Mouse (Mus musculus) neutrophil, adult 5-6 weeks (primary cell): ENCODE results near the gene Phc3. TPM values are rescaled to one million over a fixed set of nuclear protein-coding genes. Genes with fewer than 3 reads are reported as not detected.
"Not testable (repeated sequence)": the region's sequence is repeated elsewhere in the genome, so short reads cannot be mapped to it uniquely, and the experiment has no call there.

ENCODE experiments used
- ATAC-seq: fragments of 151-379, 151-347 bp; 2 replicates; pipeline ENCODE4 v1.8.0; 2017; ENCODE audit warnings: mild to moderate bottlenecking, moderate TSS enrichment; ENCODE audit not compliant: insufficient number of reproducible peaks, poor library complexity, low FRiP score, severe bottlenecking; ENCODE audit errors: extremely low read depth
- total RNA-seq: library from RNA; stranded (forward); fragments of 200-1000 nt; gene quantifications from 2 replicates; pipeline ENCODE4 v1.2.3, GENCODE M21; 2017

The Phc3 gene
- total RNA-seq, 1 experiment from 2014 or later = 47.6 TPM

DNA sequence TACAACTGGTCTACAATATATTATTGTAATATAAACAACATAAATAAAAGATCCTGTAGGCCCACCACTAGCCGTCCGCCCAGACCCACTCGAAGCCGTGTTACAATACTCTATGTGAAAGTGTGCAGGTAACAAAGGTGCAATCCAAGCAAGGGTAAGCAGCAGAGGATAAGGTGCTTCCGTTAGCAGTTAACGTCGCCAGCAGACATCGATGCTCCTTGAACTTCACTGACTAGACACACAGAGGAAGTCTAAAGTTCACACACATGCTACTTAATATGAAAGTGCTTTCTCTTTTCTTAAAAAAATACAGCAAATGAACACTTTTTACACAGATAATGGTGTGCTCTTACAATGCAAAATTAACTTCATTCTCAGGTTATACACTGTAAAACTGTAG, 69.8 kb downstream of the Phc3 start:
- no peak for ATAC-seq

DNA sequence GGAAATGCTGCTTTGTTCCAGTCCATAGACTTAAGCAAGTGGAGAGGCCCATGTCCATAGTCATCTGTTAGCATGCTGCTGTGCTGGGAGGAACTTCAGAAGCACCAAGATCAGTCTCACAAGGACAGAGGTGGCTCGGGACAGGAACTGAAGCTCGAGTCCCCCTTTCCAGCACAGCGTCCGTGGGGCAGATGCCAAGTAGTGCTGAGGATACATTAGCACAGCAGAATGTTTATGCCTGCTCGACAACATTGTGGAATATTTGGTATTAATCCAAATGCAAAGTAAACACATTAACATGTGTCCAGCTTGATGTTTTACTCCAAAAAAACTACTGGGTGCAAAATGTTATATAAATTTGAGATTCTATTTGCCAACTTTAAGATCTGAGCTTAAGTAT, 72.5 kb downstream of the Phc3 start:
- no peak for ATAC-seq

DNA sequence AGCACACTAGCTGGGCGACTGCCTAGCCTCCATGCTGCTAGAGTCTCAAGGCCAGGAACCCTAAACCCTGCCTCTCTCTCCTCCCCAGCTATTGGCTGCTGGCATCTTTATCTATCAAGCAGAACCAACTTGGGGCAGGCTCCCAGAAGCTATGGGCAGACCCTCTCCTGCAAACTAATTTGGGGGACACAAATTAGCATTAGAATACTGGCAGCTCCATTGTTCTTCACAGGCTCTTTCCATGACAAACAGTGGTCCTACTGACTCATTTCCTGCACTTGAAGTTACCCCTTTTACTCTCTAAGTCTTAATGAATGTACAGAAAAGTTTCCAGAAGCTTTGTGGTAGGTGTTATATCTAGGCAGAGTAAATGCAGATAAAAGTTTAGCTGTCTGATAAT, 80.2 kb downstream of the Phc3 start:
- no peak for ATAC-seq

DNA sequence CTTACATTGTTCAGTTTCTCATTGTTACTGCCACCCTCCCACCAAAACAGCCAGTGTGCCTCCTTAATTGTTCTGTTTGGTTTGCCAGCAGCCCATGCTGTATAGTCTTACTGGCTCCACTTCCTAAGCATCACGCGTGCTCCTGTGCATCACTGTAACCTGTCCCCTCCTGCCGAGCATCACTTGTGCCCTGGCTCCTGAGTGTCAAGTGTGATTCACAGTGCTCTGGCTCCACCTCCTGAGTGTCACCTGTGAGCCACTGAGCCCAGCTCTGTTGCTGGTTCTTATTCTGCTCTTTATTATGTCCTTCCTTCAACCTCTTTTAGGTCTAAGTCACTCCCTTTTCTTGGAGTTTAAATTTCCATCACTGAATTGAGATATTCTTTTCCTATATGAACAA, 81.8 kb downstream of the Phc3 start:
- ATAC-seq = no peak

DNA sequence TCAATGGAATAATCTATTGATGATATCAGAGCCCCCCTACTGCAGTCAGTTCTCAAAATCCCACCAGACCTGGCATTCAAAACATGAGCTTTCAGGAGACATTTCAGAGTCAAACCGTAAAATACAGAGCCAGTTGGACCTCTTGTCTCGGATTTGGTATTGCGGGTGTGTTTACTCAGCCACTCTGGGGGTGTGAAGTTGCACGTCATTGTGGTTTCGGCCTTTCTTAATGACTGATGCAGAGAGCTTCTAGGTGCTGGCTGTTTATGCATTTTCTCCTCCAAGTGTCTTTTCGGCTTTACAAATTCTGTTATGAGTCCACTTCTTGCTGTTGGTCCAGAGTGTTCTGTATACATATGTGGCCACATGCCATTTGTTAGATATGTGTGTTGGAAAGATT, 92.5 kb downstream of the Phc3 start:
- ATAC-seq = no peak

DNA sequence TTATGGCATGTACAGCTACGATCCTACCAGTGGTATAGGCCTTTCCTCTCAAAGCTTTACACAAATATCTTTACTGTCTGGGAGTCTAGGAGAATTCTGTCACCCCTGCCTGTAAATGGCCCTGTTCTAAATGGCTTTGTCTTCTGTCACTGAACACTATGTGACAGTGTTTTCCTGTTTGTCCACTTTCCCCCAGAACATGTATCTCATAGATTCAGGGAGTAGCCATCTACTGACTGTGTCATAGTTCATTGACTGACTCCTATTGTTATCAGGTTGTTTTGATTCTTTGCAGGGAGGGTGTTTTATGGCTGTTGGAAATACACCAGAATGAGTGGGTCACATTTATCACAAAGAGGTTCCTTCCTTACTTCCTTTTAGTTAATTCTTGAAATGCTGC, 99.2 kb downstream of the Phc3 start:
- ATAC-seq = no peak

DNA sequence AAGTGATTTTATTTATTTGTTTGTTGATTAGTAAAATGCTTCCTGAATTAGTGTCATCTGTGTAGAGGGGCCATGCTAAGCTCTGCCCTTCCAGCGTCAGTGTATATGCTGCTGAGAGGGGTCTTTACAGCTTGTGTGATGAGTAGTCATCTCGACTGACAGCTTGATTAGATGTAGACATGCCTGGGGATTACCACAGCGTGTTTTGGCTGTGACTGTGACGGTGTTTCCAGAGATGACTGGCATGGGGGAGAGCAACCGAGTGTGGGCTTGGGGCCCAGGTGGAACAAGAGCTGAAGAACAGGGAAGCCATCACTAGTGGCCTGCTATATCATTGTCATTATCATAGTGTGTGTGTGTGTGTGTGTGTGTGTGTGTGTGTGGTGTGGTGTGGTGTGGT, 100.6 kb downstream of the Phc3 start:
- ATAC-seq = no peak

DNA sequence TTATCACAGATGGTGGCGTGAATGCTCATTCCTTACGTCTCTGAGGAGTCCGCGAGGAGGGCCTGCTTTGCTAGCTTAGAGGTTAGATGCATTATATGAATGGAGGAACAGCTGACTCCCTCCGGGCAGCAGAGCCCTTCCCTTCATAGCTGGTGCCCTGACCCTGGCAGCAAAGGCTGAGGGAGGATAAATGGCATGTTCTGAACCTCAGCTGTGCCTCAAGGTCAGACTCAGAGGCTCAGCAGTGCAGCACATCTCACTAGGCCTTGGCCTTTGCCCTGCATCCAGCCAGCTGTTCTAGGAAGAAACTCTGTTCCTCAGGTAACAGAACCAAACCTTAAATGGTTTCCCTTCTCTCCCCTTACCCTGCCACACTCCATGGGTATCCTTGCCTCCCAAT, 101.0 kb downstream of the Phc3 start:
- no peak for ATAC-seq

DNA sequence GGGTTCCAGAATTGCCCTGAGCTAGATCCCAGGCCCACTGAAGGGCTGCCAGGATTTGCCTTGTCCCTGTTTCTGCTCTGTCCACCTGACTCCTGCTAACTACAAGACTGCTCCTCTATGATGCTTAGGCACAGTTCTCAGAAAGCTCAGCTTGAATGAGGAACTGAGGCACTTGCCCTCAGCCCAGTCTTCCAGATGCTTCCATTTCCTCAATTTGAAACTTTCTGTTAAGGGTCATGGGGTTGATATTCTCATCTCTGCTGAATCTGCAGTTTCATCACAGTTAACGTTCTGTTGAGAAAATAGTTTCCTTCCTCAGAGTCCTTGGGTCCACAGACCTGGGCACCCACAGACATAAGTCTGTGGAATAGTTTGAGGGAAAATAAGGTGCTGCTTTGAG, 104.6 kb downstream of the Phc3 start:
- peak; percentile 75 for ATAC-seq

DNA sequence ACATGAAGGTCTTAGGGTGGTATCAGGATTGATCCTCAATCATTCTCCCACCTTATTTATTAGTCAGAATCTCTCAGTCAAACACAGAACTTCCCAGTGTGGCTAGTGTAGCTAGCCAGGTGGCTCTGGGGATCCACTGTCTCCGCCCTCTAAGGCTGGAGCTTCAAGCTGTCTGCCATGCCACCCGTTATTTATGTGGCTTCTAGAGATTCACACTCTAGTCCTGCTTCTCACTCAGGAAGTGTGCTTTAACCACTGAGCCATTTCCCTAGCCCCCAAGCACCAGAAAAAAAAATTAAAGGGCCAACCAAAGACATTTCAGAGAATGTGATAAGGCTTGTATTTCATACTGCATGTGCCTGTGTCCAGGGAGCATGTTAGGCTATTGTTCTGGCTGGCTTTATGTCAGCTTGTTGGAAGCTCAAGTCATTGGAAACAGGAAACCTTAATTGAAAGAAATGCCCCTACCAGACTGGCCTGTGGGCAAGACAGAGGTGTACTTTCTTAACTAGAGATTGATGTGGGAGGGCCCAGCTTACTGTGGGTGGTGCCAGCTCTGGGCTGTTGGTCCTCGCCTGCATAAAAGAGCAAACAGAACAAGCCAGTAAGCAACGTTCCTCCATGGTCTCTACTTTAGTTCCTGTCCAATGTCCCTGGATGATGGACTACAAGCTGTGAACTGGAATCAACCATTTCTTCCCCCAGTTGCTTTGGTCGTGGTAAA, 105.3 kb downstream of the Phc3 start:
- no peak for ATAC-seq

DNA sequence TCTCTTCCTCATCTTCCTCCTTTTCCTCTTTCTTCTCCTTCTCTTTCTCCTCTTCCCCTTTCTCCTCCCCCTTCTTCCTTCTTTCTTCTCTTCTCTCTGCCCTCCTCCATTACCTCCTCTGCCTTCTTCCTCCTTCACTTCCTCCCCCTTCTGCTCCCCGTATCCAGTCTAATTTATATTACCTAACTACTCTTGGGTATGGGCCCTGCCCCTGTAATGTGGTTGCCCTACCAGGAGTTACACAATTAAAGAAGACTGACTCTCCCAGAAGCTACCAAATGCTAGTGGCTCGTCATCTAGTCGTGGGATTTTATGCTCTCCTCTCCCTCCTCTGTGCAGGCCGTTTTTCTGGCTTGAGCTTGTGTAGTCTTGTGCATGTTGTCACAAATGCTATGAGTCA, 108.5 kb downstream of the Phc3 start:
- ATAC-seq = no peak

DNA sequence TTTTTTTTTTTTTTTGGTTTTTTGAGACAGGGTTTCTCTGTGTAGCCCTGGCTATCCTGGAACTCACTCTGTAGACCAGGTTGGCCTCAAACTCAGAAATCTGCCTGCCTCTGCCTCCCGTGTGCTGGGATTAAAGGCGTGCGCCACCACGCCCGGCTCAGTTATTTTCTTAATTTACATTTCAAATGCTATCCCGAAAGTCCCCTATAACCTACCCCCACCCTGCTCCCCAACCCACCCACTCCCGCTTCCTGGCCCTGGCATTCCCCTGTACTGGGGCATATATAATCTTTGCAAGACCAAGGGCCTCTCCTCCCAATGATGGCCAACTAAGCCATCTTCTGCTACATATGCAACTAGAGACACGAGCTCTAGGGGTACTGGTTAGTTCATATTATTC, 109.6 kb downstream of the Phc3 start:
- ATAC-seq = not testable (repeated sequence)

DNA sequence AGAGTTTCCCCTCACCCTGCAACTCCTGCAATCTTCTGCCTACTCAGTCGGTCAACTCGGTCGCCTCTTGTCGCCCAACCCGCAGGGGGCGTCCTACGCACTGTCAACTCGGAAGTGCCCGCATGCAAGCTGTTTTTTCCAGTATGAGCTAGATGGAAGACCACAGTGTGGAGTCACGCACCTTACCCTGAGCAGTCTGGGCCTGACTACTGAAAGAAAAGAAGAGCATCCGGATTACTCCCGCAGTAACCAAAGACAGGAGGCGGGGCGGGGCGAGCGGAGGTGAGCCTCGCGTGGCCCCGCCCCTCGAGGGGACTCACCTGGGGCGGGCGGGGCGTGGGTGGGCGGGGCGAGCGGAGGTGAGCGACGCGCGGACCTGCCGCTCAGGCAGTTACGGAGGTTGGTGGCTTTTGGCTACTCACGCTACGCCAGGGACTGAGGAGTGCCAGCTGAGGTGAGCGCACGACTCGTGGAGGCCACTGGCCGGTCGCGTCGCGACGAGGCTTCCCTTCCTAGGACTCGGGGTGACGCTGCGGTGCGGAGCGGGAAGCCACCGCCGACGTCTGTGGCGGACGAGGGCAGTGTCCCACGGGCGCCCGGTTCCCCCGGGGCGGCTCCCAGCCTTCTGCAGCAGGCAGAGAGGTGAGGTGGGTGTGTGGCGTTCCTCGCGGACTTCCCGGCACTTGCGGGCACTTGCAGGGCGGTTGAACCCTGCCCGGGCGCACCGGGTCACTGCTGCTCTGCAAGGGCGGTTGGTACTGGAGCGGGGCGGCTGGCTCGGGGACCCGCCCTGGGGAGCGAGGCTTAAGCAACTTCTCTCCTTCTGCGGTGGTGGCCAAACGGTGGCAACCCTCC, 113.4 kb downstream of the Phc3 start, which contains the start of gene Gpr160:
Gpr160 (plus strand) TSS at position 347 of the 855 bp plus-strand sequence.
- peak; percentile 75 for ATAC-seq

DNA sequence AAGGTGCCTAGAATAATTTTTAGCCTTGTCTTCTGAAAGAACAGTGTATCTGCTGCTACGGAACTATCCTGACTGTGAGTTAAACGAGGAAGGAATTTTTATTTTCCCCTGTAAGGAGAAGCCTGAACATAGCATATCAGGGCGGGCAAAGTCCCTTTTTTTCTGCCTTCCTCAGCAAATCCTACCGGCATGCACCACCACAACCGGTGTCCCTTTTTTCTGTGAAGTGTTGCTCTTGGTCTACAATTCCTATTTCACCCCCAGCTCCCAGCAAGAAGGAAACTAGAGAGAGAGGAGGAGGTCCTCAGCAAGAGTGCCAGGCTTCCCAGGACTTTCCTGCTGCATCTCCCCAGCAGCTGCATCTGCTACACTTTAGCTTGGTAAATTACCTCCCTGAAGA, 115.6 kb downstream of the Phc3 start:
- ATAC-seq = no peak

DNA sequence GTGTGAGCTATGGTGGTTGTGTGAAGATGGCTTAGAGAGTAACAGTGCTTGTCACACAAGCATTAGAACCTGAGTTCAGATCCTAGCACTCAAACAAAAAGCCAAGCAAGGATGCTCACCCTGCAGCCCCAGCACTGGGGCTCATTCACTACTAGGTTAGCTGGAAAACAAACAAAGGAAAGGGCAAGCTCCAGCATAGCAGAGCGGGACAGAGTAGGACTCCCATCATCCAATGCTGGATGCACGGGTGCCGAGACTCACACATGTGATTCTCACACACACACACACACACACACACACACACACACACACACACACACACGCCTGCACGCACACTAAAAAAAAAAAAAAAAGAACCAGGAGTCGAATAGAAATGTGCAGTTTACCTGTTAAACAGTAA, 117.8 kb downstream of the Phc3 start:
- no peak for ATAC-seq

Other genes starting within 250 kb of the Phc3 start
- not detected in 2 replicates for gene Samd7, start 223.1 kb downstream of the Phc3 start, total RNA-seq
- gene Sec62, start 176.5 kb downstream of the Phc3 start, total RNA-seq = 92.5 and 95.0 TPM in 2 replicates
- 2.7 and 4.8 TPM in 2 replicates for gene Gpr160, start 113.5 kb downstream of the Phc3 start, total RNA-seq
- 10.9 and 14.2 TPM in 2 replicates for gene Prkci, start 26.3 kb upstream of the Phc3 start, total RNA-seq
- 80.4 and 87.1 TPM in 2 replicates for gene Skil, start 125.6 kb upstream of the Phc3 start, total RNA-seq
- not detected in 2 replicates for gene Cldn11, start 180.5 kb upstream of the Phc3 start, total RNA-seq